Comparison of ENCODE assay signal across 8 mouse cellular contexts in the genomic region with DNA sequence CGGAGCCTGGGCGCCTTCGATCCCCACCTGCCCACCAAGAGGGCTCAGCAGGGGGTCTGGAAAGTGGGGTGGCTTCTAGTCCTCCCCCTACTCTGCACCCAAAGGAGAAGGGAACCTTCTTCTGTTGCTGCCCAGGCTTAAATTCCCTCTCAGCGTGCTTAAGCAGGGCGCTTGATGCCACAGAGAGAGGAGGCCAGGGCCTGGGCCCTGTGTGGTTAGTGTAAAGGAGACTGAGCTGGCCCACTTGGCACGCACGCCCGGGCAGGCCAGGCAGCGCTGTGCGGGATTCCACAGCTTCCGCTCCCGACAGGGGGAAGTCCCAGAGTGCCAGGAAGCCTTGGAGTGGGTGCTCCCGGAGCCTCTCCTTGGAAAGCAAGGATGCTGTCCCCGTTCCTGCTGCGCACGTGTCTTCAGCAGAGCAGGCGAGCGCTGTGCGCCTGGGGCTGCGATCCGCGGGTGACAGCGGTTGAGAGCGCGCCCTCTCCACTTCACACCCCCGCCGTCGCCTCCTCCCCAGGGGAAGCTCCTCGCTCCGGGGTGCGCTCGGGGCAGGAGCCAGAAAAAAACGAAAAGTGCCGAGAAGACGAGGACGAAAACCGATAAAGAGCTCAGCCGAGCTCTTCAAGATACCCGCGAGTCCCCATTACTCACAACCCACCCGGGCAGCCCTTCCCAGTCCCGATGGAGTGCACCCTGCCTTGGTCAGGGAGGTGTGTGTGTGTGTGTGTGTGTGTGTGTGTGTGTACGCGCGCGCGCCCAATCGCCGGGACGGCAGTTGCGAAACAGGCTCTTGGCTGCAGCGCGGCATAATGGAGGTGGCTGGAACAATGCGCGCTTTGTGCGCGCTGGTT.
DNase-seq lines count a peak whose midpoint lies in the region; ATAC-seq and TF ChIP-seq lines count a peak whose summit lies in the region.

No protein-coding gene starts in this region.

- no peaks in the 10 kb centered on the region for H3K9me3 ChIP-seq in ES-E14 (ENCODE audit: control insufficient read depth, insufficient read depth, low read depth, low read length)
- no peaks in the 10 kb centered on the region for H3K9me3 ChIP-seq in forebrain, embryonic 15.5 days
- no peaks in the 10 kb centered on the region for H3K9me3 ChIP-seq in lung, embryonic 14.5 days (ENCODE audit: low read depth, low read length)

- no peak overlapping the region for H3K27ac ChIP-seq in ES-E14 (ENCODE audit: insufficient read depth, low read depth, low read length, poor library complexity, severe bottlenecking)
- peak overlapping the region; percentile 97 for H3K27ac ChIP-seq in forebrain, embryonic 15.5 days (replicated peaks)
- H3K27ac ChIP-seq in lung, embryonic 14.5 days (ENCODE audit: low read depth) = peak overlapping the region; percentile 93
- 0 out of 2 replicates have a peak overlapping the region, but pooled peaks have one; percentile 73 for H3K27ac ChIP-seq in olfactory bulb, adult 2 months (ENCODE audit: insufficient read depth, low read depth, low read length)

- peak overlapping the region; percentile 41 for H3K9ac ChIP-seq in ES-E14 (ENCODE audit: insufficient read depth, low read depth, low read length, poor library complexity, severe bottlenecking)
- peak overlapping the region; percentile 59 for H3K9ac ChIP-seq in forebrain, embryonic 15.5 days (replicated peaks)
- peak overlapping the region; percentile 56 for H3K9ac ChIP-seq in lung, embryonic 14.5 days

- no peak for DNase-seq in ES-E14 (ENCODE audit: low read depth, low spot score)
- peak; percentile 57 for DNase-seq in cerebellum, adult 11-12 months
- peak; percentile 63 for DNase-seq in heart, postnatal 4 days
- peak; percentile 59 to 67 for DNase-seq in layer of hippocampus, adult 8-10 months (ENCODE audit: low spot score in 2 of 2)
- DNase-seq in lung, embryonic 14.5 days = peak; percentile 85
- peak; percentile 62 for DNase-seq in thymus, postnatal 25 days

- peaks cover 4% of the 10 kb centered on the region for H3K27me3 ChIP-seq in forebrain, embryonic 15.5 days
- H3K27me3 ChIP-seq in lung, embryonic 14.5 days (ENCODE audit: insufficient read depth, low read length) = peaks cover 12% of the 10 kb centered on the region; the same call in 1 of the 2 replicates

- TF ChIP-seq CTCF in lung, embryonic 14.5 days (IDR thresholded peaks at IDR 0.05; ENCODE audit: low read depth) = no peak
- no peak for TF ChIP-seq CTCF in olfactory bulb, adult 2 months (IDR thresholded peaks at IDR 0.05; ENCODE audit: insufficient read depth, low read depth, low read length)

- TF ChIP-seq POLR2A in olfactory bulb, adult 2 months (IDR thresholded peaks at IDR 0.05; ENCODE audit: insufficient read depth, low read depth, low read length) = no peak

- peak overlapping the region; percentile 32 to 64 for H3K4me3 ChIP-seq in ES-E14 (ENCODE audit: insufficient read depth in 1 of 2, low read depth in 1 of 2, low read length in 2 of 2, poor library complexity in 1 of 2, severe bottlenecking in 1 of 2)
- peak overlapping the region; percentile 44 for H3K4me3 ChIP-seq in forebrain, embryonic 15.5 days
- H3K4me3 ChIP-seq in lung, embryonic 14.5 days (ENCODE audit: low read depth, low read length) = peak overlapping the region; percentile 38
- peak overlapping the region; percentile 58 for H3K4me3 ChIP-seq in olfactory bulb, adult 2 months (ENCODE audit: insufficient read depth, low read depth, low read length)

- in situ Hi-C loops in ES-E14 (cut with MboI; ENCODE audit: low sequenced_read_pairs in 2 of 2, unreplicated experiment in 2 of 2) = loop anchor here in 1 of 2 experiments (10.0 kb wide), 1 partner anchor 69 kb away; no protein-coding TSS in a partner anchor

- H3K4me2 ChIP-seq in forebrain, embryonic 15.5 days (replicated peaks) = peak overlapping the region; percentile 67
- H3K4me2 ChIP-seq in lung, embryonic 14.5 days = peak overlapping the region; percentile 70

- H3K4me1 ChIP-seq in ES-E14 (ENCODE audit: control insufficient read depth in 2 of 2, insufficient read depth in 2 of 2, low read length in 2 of 2, poor library complexity in 1 of 2) = peaks cover 0 to 15% of the 10 kb centered on the region in 2 experiments; a peak in 3 of 4 replicates
- H3K4me1 ChIP-seq in forebrain, embryonic 15.5 days = peaks cover 68% of the 10 kb centered on the region
- peaks cover 9% of the 10 kb centered on the region for H3K4me1 ChIP-seq in lung, embryonic 14.5 days (ENCODE audit: insufficient read depth)
- H3K4me1 ChIP-seq in olfactory bulb, adult 2 months (ENCODE audit: control insufficient read depth, insufficient read depth, low read length) = peaks cover 42% of the 10 kb centered on the region

- 4% methylated on average over 57 of the region's 57 CpGs for WGBS in forebrain, embryonic 15.5 days
- WGBS in lung, embryonic 14.5 days = 2% methylated on average over 56 of the region's 57 CpGs
- 6% methylated on average over 48 of the region's 57 CpGs for WGBS in olfactory bulb, adult 2 months

- ATAC-seq in forebrain, embryonic 15.5 days (replicated peaks) = peak; percentile 80
- ATAC-seq in lung, embryonic 14.5 days (ENCODE audit: insufficient read depth) = peak; percentile 51

- no peaks in the 10 kb centered on the region for H3K36me3 ChIP-seq in ES-E14 (ENCODE audit: control insufficient read depth, insufficient read depth, low read length, poor library complexity, severe bottlenecking)
- no peaks in the 10 kb centered on the region for H3K36me3 ChIP-seq in forebrain, embryonic 15.5 days
- no peaks in the 10 kb centered on the region for H3K36me3 ChIP-seq in lung, embryonic 14.5 days (ENCODE audit: insufficient read depth)

TF ChIP-seq in ES-E14, 5 proteins besides CTCF, POLR2A, EP300 and RAD21:
- TF ChIP-seq ZNF384 (IDR thresholded peaks at IDR 0.05; ENCODE audit: low read depth, low read length) (no peak), MAFK (IDR thresholded peaks at IDR 0.05; ENCODE audit: insufficient read depth, low read depth, low read length) (no peak), HCFC1 (IDR thresholded peaks at IDR 0.05; ENCODE audit: borderline replicate concordance, insufficient read depth, low read length) (no peak), CHD2 (IDR thresholded peaks at IDR 0.05; ENCODE audit: low read depth, low read length) (no peak), ZC3H11A (IDR thresholded peaks at IDR 0.05; ENCODE audit: borderline replicate concordance, low read depth, low read length) (no peak)
